Mouse (Mus musculus): ENCODE results near the gene Card6. TPM values are rescaled to one million over a fixed set of nuclear protein-coding genes. Genes with fewer than 3 reads are reported as not detected.

Gene Card6
- total RNA-seq, 2 experiments from 2014 or later: 1.4 to 1.8 TPM

- DNase-seq: no peak
- intact Hi-C loops (cut with DNase I; ENCODE audit: low total_unique reads): no loop called here
Measured at GRCm38 (mm10) chr15:5097376-5097775, 11.0 kb downstream of the Card6 start.

GRCm38 (mm10) chr15:5095534-5096301 lies 12.6 kb downstream of the Card6 start:
- DNase-seq: no peak
- intact Hi-C loops (cut with DNase I; ENCODE audit: low total_unique reads): no loop called here

GRCm38 (mm10) chr15:5090131-5090530 lies 18.2 kb downstream of the Card6 start:
- no peak for DNase-seq
- intact Hi-C loops (cut with DNase I; ENCODE audit: low total_unique reads): no loop called here

GRCm38 (mm10) chr15:5088850-5089608 lies 19.3 kb downstream of the Card6 start:
- intact Hi-C loops (cut with DNase I; ENCODE audit: low total_unique reads): no loop called here

GRCm38 (mm10) chr15:5086162-5086561 lies 22.2 kb downstream of the Card6 start:
- no peak for DNase-seq
- intact Hi-C loops (cut with DNase I; ENCODE audit: low total_unique reads): no loop called here

More at GRCm38 (mm10) chr15:5088850-5089608, 19.3 kb downstream of the Card6 start:
- no peak for DNase-seq

- DNase-seq: no peak
- intact Hi-C loops (cut with DNase I; ENCODE audit: low total_unique reads): no loop called here
Measured at GRCm38 (mm10) chr15:5081235-5081634, 27.1 kb downstream of the Card6 start.

GRCm38 (mm10) chr15:5068801-5069518 lies 39.4 kb downstream of the Card6 start:
- intact Hi-C loops (cut with DNase I; ENCODE audit: low total_unique reads): no loop called here
- DNase-seq: no peak

GRCm38 (mm10) chr15:5063635-5064034 lies 44.7 kb downstream of the Card6 start, which contains the start of gene C7:
Gene C7 (minus strand): TSS chr15:5063740.
- no peak for DNase-seq
- intact Hi-C loops (cut with DNase I; ENCODE audit: low total_unique reads): no loop called here

Other genes with a start within 250 kb of the Card6 start
- not detected for gene Mroh2b, start 209.8 kb downstream of the Card6 start, total RNA-seq (2021)
- gene C7, start 44.8 kb downstream of the Card6 start, total RNA-seq (2021): under 1 TPM; 0.16 TPM
- gene Rpl37, start 8.1 kb upstream of the Card6 start, total RNA-seq (2021): 100 to 1,000 TPM; 256 to 280 TPM
- 10 to 100 TPM; 13.5 to 13.8 TPM for gene Prkaa1, start 35.3 kb upstream of the Card6 start, total RNA-seq (2021)
- gene Ttc33, start 77.0 kb upstream of the Card6 start, total RNA-seq (2021): 10 to 100 TPM; 32.6 to 37.3 TPM
- 1 to 10 TPM; 1.3 TPM for gene Ptger4, start 135.6 kb upstream of the Card6 start, total RNA-seq (2021)

Measured in gastrocnemius, postnatal 14 days (tissue).